Mouse (Mus musculus): ENCODE data around the gene Praf2. TPM values are rescaled to one million over a fixed set of nuclear protein-coding genes. Genes with fewer than 3 reads are reported as not detected.
"Not testable (repeated sequence)": the region's sequence is repeated elsewhere in the genome, so short reads cannot be mapped to it uniquely, and the experiment has no call there.

Praf2 gene
- polyA plus RNA-seq, 1 experiment from 2014 or later, result 73.1 TPM

- peak; percentile 50; the same call in 1 of the 2 replicates for ATAC-seq (ENCODE audit: insufficient number of reproducible peaks, insufficient read depth, low FRiP score, low TSS enrichment, low read depth)
These were observed 11.3 kb downstream of the Praf2 start for GRCm38 (mm10) chrX:7739336-7740081.

GRCm38 (mm10) chrX:7740082-7740819 is 12.0 kb downstream of the Praf2 start:
- no peak overlapping the region for H3K4me2 ChIP-seq
- 43% methylated on average over 10 of the region's 10 CpGs for WGBS

More at GRCm38 (mm10) chrX:7739336-7740081, 11.3 kb downstream of the Praf2 start:
- Histone ChIP-seq H3K36me3 (peaks cover 12% of the 10 kb centered on the region; the same call in 1 of the 2 replicates), H3K9ac (no peak overlapping the region), H3K27me3 (no peaks in the 10 kb centered on the region), H3K4me3 (no peak overlapping the region), H3K4me2 (0 out of 2 replicates have a peak overlapping the region, but pooled peaks have one; percentile 5), H3K9me3 (no peaks in the 10 kb centered on the region), H3K4me1 (no peaks in the 10 kb centered on the region), H3K27ac (no peak overlapping the region)
- WGBS, result 61% methylated on average over 14 of the region's 14 CpGs

GRCm38 (mm10) chrX:7741103-7741502 is 12.9 kb downstream of the Praf2 start:
- H3K4me2 ChIP-seq, result no peak overlapping the region
- no peak for ATAC-seq (ENCODE audit: insufficient number of reproducible peaks, insufficient read depth, low FRiP score, low TSS enrichment, low read depth)
- WGBS, result 74% methylated on average over 5 of the region's 5 CpGs

More at GRCm38 (mm10) chrX:7740082-7740819, 12.0 kb downstream of the Praf2 start:
- no peak; the same call in 1 of the 2 replicates for ATAC-seq (ENCODE audit: insufficient number of reproducible peaks, insufficient read depth, low FRiP score, low TSS enrichment, low read depth)
- Histone ChIP-seq H3K27ac (peak overlapping the region; percentile 39; the same call in 1 of the 2 replicates), H3K4me3 (no peak overlapping the region), H3K4me1 (no peaks in the 10 kb centered on the region), H3K36me3 (peaks cover 12% of the 10 kb centered on the region; the same call in 1 of the 2 replicates), H3K9me3 (no peaks in the 10 kb centered on the region), H3K9ac (no peak overlapping the region), H3K27me3 (no peaks in the 10 kb centered on the region)

GRCm38 (mm10) chrX:7743470-7743869 is 15.2 kb downstream of the Praf2 start:
- no peak overlapping the region for H3K4me2 ChIP-seq
- 57% methylated on average over 5 of the region's 5 CpGs for WGBS
- 0 out of 2 replicates have a peak, but pooled peaks cover 2% of the 10 kb centered on the region for H3K36me3 ChIP-seq
- no peaks in the 10 kb centered on the region for H3K9me3 ChIP-seq
- H3K27ac ChIP-seq, result no peak overlapping the region
- no peak overlapping the region for H3K4me3 ChIP-seq
- H3K4me1 ChIP-seq, result no peaks in the 10 kb centered on the region
- no peak overlapping the region for H3K9ac ChIP-seq
- ATAC-seq (ENCODE audit: insufficient number of reproducible peaks, insufficient read depth, low FRiP score, low TSS enrichment, low read depth), result no peak
- no peaks in the 10 kb centered on the region for H3K27me3 ChIP-seq

More at GRCm38 (mm10) chrX:7741103-7741502, 12.9 kb downstream of the Praf2 start:
- Histone ChIP-seq H3K27me3 (no peaks in the 10 kb centered on the region), H3K9me3 (no peaks in the 10 kb centered on the region), H3K27ac (peak overlapping the region; percentile 48; the same call in 1 of the 2 replicates), H3K4me3 (no peak overlapping the region), H3K36me3 (peaks cover 12% of the 10 kb centered on the region; the same call in 1 of the 2 replicates), H3K4me1 (no peaks in the 10 kb centered on the region), H3K9ac (no peak overlapping the region)

GRCm38 (mm10) chrX:7744940-7745339 is 16.7 kb downstream of the Praf2 start:
- Histone ChIP-seq H3K9me3 (no peaks in the 10 kb centered on the region), H3K4me3 (no peak overlapping the region), H3K27ac (no peak overlapping the region), H3K4me1 (peaks cover 5% of the 10 kb centered on the region; the same call in 1 of the 2 replicates), H3K9ac (no peak overlapping the region), H3K4me2 (no peak overlapping the region), H3K27me3 (no peaks in the 10 kb centered on the region), H3K36me3 (0 out of 2 replicates have a peak, but pooled peaks cover 2% of the 10 kb centered on the region)
- 53% methylated on average over 1 of the region's 1 CpGs for WGBS
- no peak for ATAC-seq (ENCODE audit: insufficient number of reproducible peaks, insufficient read depth, low FRiP score, low TSS enrichment, low read depth)

GRCm38 (mm10) chrX:7745429-7745828 is 17.2 kb downstream of the Praf2 start:
- no peak overlapping the region for H3K27ac ChIP-seq
- H3K36me3 ChIP-seq, result 0 out of 2 replicates have a peak, but pooled peaks cover 2% of the 10 kb centered on the region
- H3K4me1 ChIP-seq, result peaks cover 6% of the 10 kb centered on the region; the same call in 1 of the 2 replicates
- WGBS, result 92% methylated on average over 8 of the region's 8 CpGs
- no peak for ATAC-seq (ENCODE audit: insufficient number of reproducible peaks, insufficient read depth, low FRiP score, low TSS enrichment, low read depth)
- H3K9me3 ChIP-seq, result no peaks in the 10 kb centered on the region
- no peak overlapping the region for H3K4me2 ChIP-seq
- H3K9ac ChIP-seq, result no peak overlapping the region
- no peaks in the 10 kb centered on the region for H3K27me3 ChIP-seq
- H3K4me3 ChIP-seq, result no peak overlapping the region

GRCm38 (mm10) chrX:7750432-7751116 is 22.3 kb downstream of the Praf2 start, which contains the start of gene Ccdc120:
Gene Ccdc120, minus strand, starts transcription at chrX:7750905.
- 21% methylated on average over 42 of the region's 56 CpGs for WGBS
- Histone ChIP-seq H3K4me1 (peaks cover 6% of the 10 kb centered on the region; the same call in 1 of the 2 replicates), H3K27me3 (no peaks in the 10 kb centered on the region), H3K36me3 (no peaks in the 10 kb centered on the region), H3K27ac (no peak within 1 kb of the TSS), H3K4me3 (peak within 1 kb of the TSS; percentile 60), H3K9me3 (no peaks in the 10 kb centered on the region), H3K4me2 (peak within 1 kb of the TSS; percentile 60), H3K9ac (peak within 1 kb of the TSS; percentile 77)
- ATAC-seq (ENCODE audit: insufficient number of reproducible peaks, insufficient read depth, low FRiP score, low TSS enrichment, low read depth), result peak; percentile 74

- not testable (repeated sequence) for H3K36me3 ChIP-seq; H3K27ac ChIP-seq; H3K27me3 ChIP-seq; ATAC-seq (ENCODE audit: insufficient number of reproducible peaks, insufficient read depth, low FRiP score, low TSS enrichment, low read depth); H3K4me3 ChIP-seq; H3K4me1 ChIP-seq; H3K9ac ChIP-seq; H3K9me3 ChIP-seq; H3K4me2 ChIP-seq
- 22% methylated on average over 3 of the region's 3 CpGs for WGBS
These were observed 25.4 kb downstream of the Praf2 start for GRCm38 (mm10) chrX:7753627-7754026.

- H3K36me3 ChIP-seq, result peaks cover 1% of the 10 kb centered on the region; the same call in 1 of the 2 replicates
- H3K9ac ChIP-seq, result peak within 1 kb of the TSS; percentile 77
- no peaks in the 10 kb centered on the region for H3K9me3 ChIP-seq
- peaks cover 19% of the 10 kb centered on the region for H3K4me1 ChIP-seq
- peak; percentile 92 for ATAC-seq (ENCODE audit: insufficient number of reproducible peaks, insufficient read depth, low FRiP score, low TSS enrichment, low read depth)
- H3K4me2 ChIP-seq, result peak within 1 kb of the TSS; percentile 69
- peak within 1 kb of the TSS; percentile 62; the same call in 1 of the 2 replicates for H3K27ac ChIP-seq
- peak within 1 kb of the TSS; percentile 67 for H3K4me3 ChIP-seq
- 21% methylated on average over 36 of the region's 38 CpGs for WGBS
- no peaks in the 10 kb centered on the region for H3K27me3 ChIP-seq
These were observed 34.1 kb downstream of the Praf2 start, which contains the start of gene Tfe3 for GRCm38 (mm10) chrX:7762137-7762920. Gene Tfe3, plus strand, starts transcription at chrX:7762560.

GRCm38 (mm10) chrX:7762921-7763197 is 34.6 kb downstream of the Praf2 start:
- no peak for ATAC-seq (ENCODE audit: insufficient number of reproducible peaks, insufficient read depth, low FRiP score, low TSS enrichment, low read depth)
- no peaks in the 10 kb centered on the region for H3K27me3 ChIP-seq
- WGBS, result 17% methylated on average over 21 of the region's 21 CpGs
- H3K9me3 ChIP-seq, result no peaks in the 10 kb centered on the region
- H3K27ac ChIP-seq, result peak overlapping the region; percentile 62; the same call in 1 of the 2 replicates
- H3K36me3 ChIP-seq, result peaks cover 7% of the 10 kb centered on the region; the same call in 1 of the 2 replicates
- peak overlapping the region; percentile 67 for H3K4me3 ChIP-seq
- H3K4me2 ChIP-seq, result peak overlapping the region; percentile 69
- peaks cover 19% of the 10 kb centered on the region for H3K4me1 ChIP-seq
- H3K9ac ChIP-seq, result peak overlapping the region; percentile 77
